ENCODE assay signal across 18 mouse cellular contexts in the genomic region with DNA sequence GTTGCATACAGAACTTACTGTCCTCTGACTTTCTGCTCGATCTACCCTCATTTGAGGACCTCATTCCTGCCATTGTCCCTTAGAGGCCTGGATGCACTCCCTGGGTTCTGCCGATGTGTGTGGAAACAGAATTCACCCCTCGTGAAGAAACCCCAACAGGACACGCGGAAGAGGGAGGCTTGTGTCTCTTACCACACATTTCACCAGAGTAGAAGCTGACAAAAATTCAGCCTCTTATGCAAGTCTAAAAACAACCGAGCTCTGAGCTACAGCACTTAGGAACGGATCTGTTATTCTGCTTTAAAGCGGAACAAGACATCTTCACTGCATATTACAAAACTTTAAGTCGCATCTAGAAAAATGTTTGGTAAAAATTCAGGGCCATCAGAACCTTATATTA.
"Had no signal": no experiment of that assay in that cellular context is flagged by ENCODE, and none has a peak within 500 bp of the region (broad histone marks: within the 10 kb centered on the region; RNA-seq: fewer than 3 reads in every experiment).

No protein-coding gene starts in this region.

- ATAC-seq: midbrain, embryonic 16.5 days had no signal

- H3K4me2 ChIP-seq: lung, embryonic 14.5 days; midbrain, embryonic 12.5 days; neural tube, embryonic 13.5 days; neural tube, embryonic 15.5 days had no signal

- H3K27ac ChIP-seq: midbrain, embryonic 10.5 days; midbrain, embryonic 12.5 days; neural tube, embryonic 13.5 days; neural tube, embryonic 15.5 days had no signal

- H3K9me3 ChIP-seq: midbrain, embryonic 10.5 days; midbrain, embryonic 12.5 days; neural tube, embryonic 13.5 days; neural tube, embryonic 15.5 days had no signal

- DNase-seq: lung, adult 18-20 months; lung, embryonic 14.5 days; lung, postnatal 10 days; lung, postnatal 4 days; midbrain, embryonic 14.5 days; retina, postnatal 1 day; right cerebral cortex, adult 18-20 months; right cerebral cortex, postnatal 25 days; right cerebral cortex, postnatal 4 days; thymus, adult 18-20 months; thymus, postnatal 14 days; thymus, postnatal 36 days had no signal

- H3K27me3 ChIP-seq: midbrain, embryonic 12.5 days; neural tube, embryonic 13.5 days; neural tube, embryonic 15.5 days had no signal

- H3K4me3 ChIP-seq: midbrain, embryonic 10.5 days; midbrain, embryonic 12.5 days; myocyte; neural tube, embryonic 13.5 days; neural tube, embryonic 15.5 days had no signal

- H3K9ac ChIP-seq: lung, embryonic 14.5 days; midbrain, embryonic 12.5 days; neural tube, embryonic 13.5 days; neural tube, embryonic 15.5 days had no signal

- H3K36me3 ChIP-seq: midbrain, embryonic 10.5 days; midbrain, embryonic 12.5 days; neural tube, embryonic 13.5 days; neural tube, embryonic 15.5 days had no signal
